Mouse (Mus musculus): Measurements from ENCODE around the gene Hectd4. TPM values are rescaled to one million over a fixed set of nuclear protein-coding genes. Genes with fewer than 3 reads are reported as not detected.
"Not testable (repeated sequence)": the region's sequence is repeated elsewhere in the genome, so short reads cannot be mapped to it uniquely, and the experiment has no call there.

Gene Hectd4
- total and polyA plus RNA-seq, 3 experiments, result 9.8 to 23.1 (median 22.6) TPM

DNA sequence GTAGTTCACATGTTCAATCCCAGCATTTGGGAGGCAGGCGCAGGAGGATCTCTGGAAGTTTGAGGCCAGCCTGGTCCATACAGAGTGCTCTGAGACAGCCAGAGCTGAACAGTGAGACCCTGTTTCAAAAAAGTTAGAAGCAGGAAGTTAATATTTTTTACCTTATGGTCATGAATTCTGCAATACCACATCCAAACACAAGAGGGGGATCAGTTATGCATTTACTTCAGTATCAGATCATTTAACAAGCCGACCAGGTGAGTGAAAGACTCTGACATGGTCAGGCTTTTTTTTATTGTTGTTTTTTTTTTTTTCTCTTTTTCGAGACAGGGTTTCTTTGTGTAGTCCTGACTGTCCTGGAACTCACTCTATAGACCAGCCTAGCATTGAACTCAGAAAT is 18.3 kb upstream of the Hectd4 start:
- DNase-seq, result no peak
- Histone ChIP-seq H3K27me3 (ENCODE audit: control insufficient read depth, insufficient read depth, low read length) (no peaks in the 10 kb centered on the region), H3K79me2 (replicated peaks; ENCODE audit: control insufficient read depth, insufficient read depth, low read length) (no peaks in the 10 kb centered on the region), H3K4me1 (ENCODE audit: control insufficient read depth, insufficient read depth, low read length) (peaks cover 3% of the 10 kb centered on the region), H3K27ac (no peak overlapping the region), H3K9ac (ENCODE audit: low read depth, low read length) (no peak overlapping the region), H3K36me3 (ENCODE audit: control insufficient read depth, insufficient read depth, low read length) (peaks cover 5% of the 10 kb centered on the region), H3K4me3 (no peak overlapping the region)
- TF ChIP-seq EP300 (IDR thresholded peaks at IDR 0.05; ENCODE audit: insufficient read depth, low read depth, low read length) (no peak), CTCF (IDR thresholded peaks at IDR 0.05) (peak; percentile 84)
- intact Hi-C loops (cut with DNase I), result loop anchor here (2.0 kb wide), 1 partner anchor 249 kb away; the partner anchor contains the start of gene Tmem116
- 42% methylated on average over 3 of the region's 3 CpGs for WGBS

DNA sequence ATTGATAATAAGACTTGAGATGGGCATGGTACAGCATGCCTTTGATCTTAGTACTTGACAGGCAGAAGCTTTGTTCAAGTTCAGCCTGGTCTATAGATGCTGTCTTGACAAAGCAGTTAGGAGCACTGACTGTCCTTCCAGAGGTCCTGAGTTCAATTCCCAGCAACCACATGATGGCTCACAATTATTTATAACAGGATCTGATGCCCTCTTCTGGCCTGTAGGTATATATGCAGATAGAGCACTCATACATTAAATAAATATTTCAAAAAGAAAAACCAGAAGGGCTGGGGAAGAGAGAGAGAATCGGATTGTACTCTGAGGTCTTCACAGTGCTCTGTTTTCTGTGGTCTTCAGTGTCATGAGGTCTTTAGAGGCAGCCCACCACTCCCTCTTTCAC is 17.6 kb upstream of the Hectd4 start:
- Histone ChIP-seq H3K79me2 (replicated peaks; ENCODE audit: control insufficient read depth, insufficient read depth, low read length) (no peaks in the 10 kb centered on the region), H3K4me3 (no peak overlapping the region), H3K9ac (ENCODE audit: low read depth, low read length) (no peak overlapping the region), H3K27ac (no peak overlapping the region), H3K36me3 (ENCODE audit: control insufficient read depth, insufficient read depth, low read length) (peaks cover 5% of the 10 kb centered on the region), H3K4me1 (ENCODE audit: control insufficient read depth, insufficient read depth, low read length) (peaks cover 3% of the 10 kb centered on the region), H3K27me3 (ENCODE audit: control insufficient read depth, insufficient read depth, low read length) (no peaks in the 10 kb centered on the region)
- TF ChIP-seq CTCF (IDR thresholded peaks at IDR 0.05), result no peak
- TF ChIP-seq EP300 (IDR thresholded peaks at IDR 0.05; ENCODE audit: insufficient read depth, low read depth, low read length), result no peak
- no peak for TF ChIP-seq POLR2A (IDR thresholded peaks at IDR 0.05; ENCODE audit: insufficient read depth, low read depth, low read length)
- intact Hi-C loops (cut with DNase I), result loop anchor here (2.0 kb wide), 1 partner anchor 248 kb away; the partner anchor contains the start of gene Tmem116
- no peak for DNase-seq
- 81% methylated on average over 1 of the region's 1 CpGs for WGBS

GRCm38 (mm10) chr5:121204132-121205089 is 15.6 kb upstream of the Hectd4 start, which contains the start of gene Rpl6:
Rpl6 (plus strand) TSS chr5:121204481.
- Histone ChIP-seq H3K27ac (peak within 1 kb of the TSS; percentile 67), H3K4me1 (ENCODE audit: control insufficient read depth, insufficient read depth, low read length) (peaks cover 3% of the 10 kb centered on the region), H3K4me3 (peak within 1 kb of the TSS; percentile 63), H3K9ac (ENCODE audit: low read depth, low read length) (peak within 1 kb of the TSS; percentile 95), H3K36me3 (ENCODE audit: control insufficient read depth, insufficient read depth, low read length) (peaks cover 7% of the 10 kb centered on the region), H3K79me2 (replicated peaks; ENCODE audit: control insufficient read depth, insufficient read depth, low read length) (no peaks in the 10 kb centered on the region), H3K27me3 (ENCODE audit: control insufficient read depth, insufficient read depth, low read length) (no peaks in the 10 kb centered on the region)
- peak; percentile 81 to 83 for DNase-seq
- peak; percentile 63 for TF ChIP-seq EP300 (IDR thresholded peaks at IDR 0.05; ENCODE audit: insufficient read depth, low read depth, low read length)
- peak; percentile 97 for TF ChIP-seq POLR2A (IDR thresholded peaks at IDR 0.05; ENCODE audit: insufficient read depth, low read depth, low read length)
- TF ChIP-seq CTCF (IDR thresholded peaks at IDR 0.05), result no peak
- WGBS, result under 1% methylated on average over 52 of the region's 52 CpGs
- intact Hi-C loops (cut with DNase I), result loop anchor here (2.0 kb wide), 1 partner anchor 14 kb away; the partner anchor contains the start of gene Ptpn11

- WGBS, result 42% methylated on average over 8 of the region's 10 CpGs
- not testable (repeated sequence) for H3K27me3 ChIP-seq (ENCODE audit: control insufficient read depth, insufficient read depth, low read length); H3K79me2 ChIP-seq (replicated peaks; ENCODE audit: control insufficient read depth, insufficient read depth, low read length); DNase-seq; H3K36me3 ChIP-seq (ENCODE audit: control insufficient read depth, insufficient read depth, low read length); H3K27ac ChIP-seq; H3K9ac ChIP-seq (ENCODE audit: low read depth, low read length); H3K4me1 ChIP-seq (ENCODE audit: control insufficient read depth, insufficient read depth, low read length); H3K4me3 ChIP-seq
- intact Hi-C loops (cut with DNase I), result loop anchor here (2.0 kb wide), 1 partner anchor 15 kb away; the partner anchor contains the start of gene Ptpn11
Measured at GRCm38 (mm10) chr5:121205537-121206130, 14.4 kb upstream of the Hectd4 start.

- 61% methylated on average over 9 of the region's 9 CpGs for WGBS
- Histone ChIP-seq H3K79me2 (replicated peaks; ENCODE audit: control insufficient read depth, insufficient read depth, low read length) (no peaks in the 10 kb centered on the region), H3K4me3 (no peak overlapping the region), H3K4me1 (ENCODE audit: control insufficient read depth, insufficient read depth, low read length) (peaks cover 3% of the 10 kb centered on the region), H3K36me3 (ENCODE audit: control insufficient read depth, insufficient read depth, low read length) (peaks cover 7% of the 10 kb centered on the region), H3K27ac (no peak overlapping the region), H3K27me3 (ENCODE audit: control insufficient read depth, insufficient read depth, low read length) (no peaks in the 10 kb centered on the region), H3K9ac (ENCODE audit: low read depth, low read length) (no peak overlapping the region)
- no peak for DNase-seq
- TF ChIP-seq POLR2A (IDR thresholded peaks at IDR 0.05; ENCODE audit: insufficient read depth, low read depth, low read length), result no peak
- no peak for TF ChIP-seq CTCF (IDR thresholded peaks at IDR 0.05)
- no peak for TF ChIP-seq EP300 (IDR thresholded peaks at IDR 0.05; ENCODE audit: insufficient read depth, low read depth, low read length)
- intact Hi-C loops (cut with DNase I), result no loop called here
Measured at GRCm38 (mm10) chr5:121206540-121206939, 13.5 kb upstream of the Hectd4 start.

DNA sequence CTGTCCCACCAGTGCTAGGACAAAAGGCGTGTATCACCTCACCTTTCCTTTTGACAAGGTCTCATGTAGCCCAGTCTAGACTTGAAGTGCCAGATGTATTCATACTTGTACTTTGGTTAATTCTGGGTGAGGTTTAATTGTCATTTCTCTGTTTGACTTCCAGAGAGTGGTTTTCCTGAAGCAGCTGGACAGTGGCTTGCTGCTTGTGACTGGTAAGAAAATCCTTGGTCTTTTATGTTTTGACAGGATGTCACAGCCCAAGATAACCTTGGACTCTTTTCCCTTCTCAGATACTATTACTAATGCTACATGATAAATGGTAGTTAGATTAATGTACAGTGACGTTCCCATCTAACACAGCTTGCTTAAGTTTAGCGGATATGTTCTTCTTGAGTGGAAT is 13.0 kb upstream of the Hectd4 start:
- Histone ChIP-seq H3K79me2 (replicated peaks; ENCODE audit: control insufficient read depth, insufficient read depth, low read length) (no peaks in the 10 kb centered on the region), H3K4me3 (no peak overlapping the region), H3K27ac (no peak overlapping the region), H3K4me1 (ENCODE audit: control insufficient read depth, insufficient read depth, low read length) (peaks cover 3% of the 10 kb centered on the region; the same call in 1 of the 2 replicates), H3K27me3 (ENCODE audit: control insufficient read depth, insufficient read depth, low read length) (no peaks in the 10 kb centered on the region), H3K36me3 (ENCODE audit: control insufficient read depth, insufficient read depth, low read length) (peaks cover 7% of the 10 kb centered on the region), H3K9ac (ENCODE audit: low read depth, low read length) (no peak overlapping the region)
- no peak for DNase-seq
- WGBS, result 59% methylated on average over 3 of the region's 3 CpGs
- intact Hi-C loops (cut with DNase I), result no loop called here
- TF ChIP-seq POLR2A (IDR thresholded peaks at IDR 0.05; ENCODE audit: insufficient read depth, low read depth, low read length) (no peak), CTCF (IDR thresholded peaks at IDR 0.05) (no peak), EP300 (IDR thresholded peaks at IDR 0.05; ENCODE audit: insufficient read depth, low read depth, low read length) (no peak)

Data from heart, adult 2 months (tissue).